ENCODE assay signal across 9 mouse cellular contexts in the genomic region with DNA sequence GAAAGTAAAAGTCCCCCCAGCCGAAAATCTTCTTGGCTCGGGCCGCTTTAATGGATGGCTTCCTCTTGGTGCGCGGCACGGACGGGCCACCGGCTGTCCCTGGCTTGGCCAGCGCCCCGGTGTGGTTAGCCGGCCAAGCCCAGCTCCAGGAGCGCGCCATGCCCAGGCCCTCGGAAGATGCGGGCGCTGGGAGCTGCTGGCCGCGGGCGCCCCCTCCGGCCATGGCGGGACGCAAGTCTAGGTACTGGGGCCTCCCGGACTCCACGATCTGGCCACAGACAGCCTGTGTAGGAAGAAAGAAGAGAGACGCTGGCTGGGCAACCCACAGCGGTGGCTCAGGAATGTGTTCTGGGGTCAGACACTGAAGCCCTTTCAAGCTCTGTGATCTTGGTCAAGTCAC. TPM values are rescaled to one million over a fixed set of nuclear protein-coding genes. Genes with fewer than 3 reads are reported as not detected.
DNase-seq lines count a peak whose midpoint lies in the region; ATAC-seq and TF ChIP-seq lines count a peak whose summit lies in the region.
"Had no signal": no experiment of that assay in that cellular context is flagged by ENCODE, and none has a peak within 500 bp of the region (broad histone marks: within the 10 kb centered on the region; RNA-seq: fewer than 3 reads in every experiment).

No protein-coding gene starts in this region.

- peaks cover 3% of the 10 kb centered on the region; the same call in 1 of the 2 replicates for H3K4me1 ChIP-seq in lung, adult 2 months (ENCODE audit: control insufficient read depth, insufficient read depth, low read length)
- H3K4me1 ChIP-seq in kidney, adult 2 months (ENCODE audit: control insufficient read depth, insufficient read depth, low read length), result peaks cover 3% of the 10 kb centered on the region; the same call in 1 of the 2 replicates
- H3K4me1 ChIP-seq in lung, embryonic 16.5 days (replicated peaks; ENCODE audit: control insufficient read depth, insufficient read depth, low read length), result peaks cover 12% of the 10 kb centered on the region
- peaks cover 6% of the 10 kb centered on the region; the same call in 1 of the 2 replicates for H3K4me1 ChIP-seq in small intestine, adult 2 months (ENCODE audit: control insufficient read depth, insufficient read depth, insufficient read length, low read length)

- no peaks in the 10 kb centered on the region for H3K36me3 ChIP-seq in kidney, adult 2 months (ENCODE audit: control insufficient read depth, insufficient read depth, low read length)
- no peaks in the 10 kb centered on the region for H3K36me3 ChIP-seq in lung, embryonic 16.5 days (ENCODE audit: control insufficient read depth, insufficient read depth, low read length)
- no peaks in the 10 kb centered on the region for H3K36me3 ChIP-seq in small intestine, adult 2 months (ENCODE audit: control insufficient read depth, insufficient read depth, low read length)

- DNase-seq in lung, adult 2 months, result peak; percentile 43
- no peak for DNase-seq in lung, postnatal 25 days (ENCODE audit: low spot score)
- DNase-seq in cerebellum, adult 8-10 months, result peak; percentile 70
- peak; percentile 81 for DNase-seq in gastrocnemius, postnatal 10 days
- DNase-seq in kidney, adult 2 months, result peak; percentile 76
- no peak for DNase-seq in spleen, adult 12 weeks (ENCODE audit: low spot score)

- no peaks in the 10 kb centered on the region for H3K9me3 ChIP-seq in lung, embryonic 16.5 days (ENCODE audit: control insufficient read depth, low read length)

- TF ChIP-seq POLR2A in lung, adult 2 months (IDR thresholded peaks at IDR 0.05; ENCODE audit: borderline replicate concordance, extremely low read depth, low read depth, low read length), result no peak
- no peak for TF ChIP-seq POLR2A in kidney, adult 2 months (IDR thresholded peaks at IDR 0.05; ENCODE audit: low read depth, low read length)
- no peak for TF ChIP-seq POLR2A in small intestine, adult 2 months (IDR thresholded peaks at IDR 0.05; ENCODE audit: low read depth, low read length)

- no peak for TF ChIP-seq CTCF in lung, adult 2 months (IDR thresholded peaks at IDR 0.05; ENCODE audit: insufficient read depth, low read length)
- peak; percentile 43 for TF ChIP-seq CTCF in kidney, adult 2 months (conservative IDR thresholded peaks at IDR 0.05; ENCODE audit: insufficient read depth, insufficient read length, low read depth, low read length)
- TF ChIP-seq CTCF in small intestine, adult 2 months (IDR thresholded peaks at IDR 0.05; ENCODE audit: extremely low read depth, insufficient read length, insufficient replicate concordance, low read depth, low read length), result no peak; the same call in 1 of the 2 replicates

- peak overlapping the region; percentile 53 for H3K4me2 ChIP-seq in lung, embryonic 16.5 days (ENCODE audit: low read depth, low read length)

- no peak overlapping the region for H3K27ac ChIP-seq in kidney, adult 2 months (ENCODE audit: insufficient read depth, low read depth, low read length)
- no peak overlapping the region for H3K27ac ChIP-seq in lung, embryonic 16.5 days (ENCODE audit: low read length)
- no peak overlapping the region for H3K27ac ChIP-seq in small intestine, adult 2 months (ENCODE audit: insufficient read depth, low read depth, low read length)

- 0 out of 2 replicates have a peak overlapping the region, but pooled peaks have one; percentile 16 for H3K9ac ChIP-seq in lung, embryonic 16.5 days (ENCODE audit: low read length)

- peaks cover 4% of the 10 kb centered on the region; the same call in 1 of the 2 replicates for H3K27me3 ChIP-seq in kidney, adult 2 months (replicated peaks; ENCODE audit: control insufficient read depth, insufficient read depth, low read length)
- H3K27me3 ChIP-seq in lung, embryonic 16.5 days (ENCODE audit: control insufficient read depth, insufficient read depth, low read depth, low read length), result peaks cover 82% of the 10 kb centered on the region
- H3K27me3 ChIP-seq in small intestine, adult 2 months (ENCODE audit: control insufficient read depth, insufficient read depth, low read length), result peaks cover 74% of the 10 kb centered on the region

- peak; percentile 65 for ATAC-seq in lung, embryonic 16.5 days (ENCODE audit: low read depth)
- ATAC-seq: Patski had no signal

- no peak overlapping the region for H3K4me3 ChIP-seq in lung, adult 2 months (replicated peaks; ENCODE audit: extremely low read depth, low read depth, low read length)
- peak overlapping the region; percentile 0; the same call in 1 of the 2 replicates for H3K4me3 ChIP-seq in kidney, adult 2 months (ENCODE audit: insufficient read depth, low read depth, low read length)
- peak overlapping the region; percentile 42 for H3K4me3 ChIP-seq in lung, embryonic 16.5 days (ENCODE audit: low read length)
- peak overlapping the region; percentile 38 for H3K4me3 ChIP-seq in small intestine, adult 2 months (ENCODE audit: low read depth, low read length)

- WGBS in lung, adult 2 months, result under 1% methylated on average over 26 of the region's 26 CpGs
- 1% methylated on average over 26 of the region's 26 CpGs for WGBS in kidney, adult 2 months
- 1% methylated on average over 26 of the region's 26 CpGs for WGBS in lung, embryonic 16.5 days
- under 1% methylated on average over 26 of the region's 26 CpGs for WGBS in small intestine, adult 2 months

RNA-seq across cellular contexts. Expression of gene Shmt2, which starts 4.4 kb away (rescaled TPM):
- 40.3 and 57.7 TPM in 2 replicates for polyA plus RNA-seq in lung, adult 2 months (2012; rRNA removed)
- total RNA-seq in gastrocnemius, postnatal 10 days (2021), result 10 to 100 TPM; 30.5 to 33.4 TPM
- polyA plus RNA-seq in kidney, adult 2 months (2012; rRNA removed), result 232 and 274 TPM in 2 replicates
- polyA plus RNA-seq in lung, embryonic 16.5 days (2015; fragmentation: Nextera tagmentation; extraction: Ambion mirVana), result 116 and 119 TPM in 2 replicates
- 36.6 and 49.6 TPM in 2 replicates for polyA plus RNA-seq in small intestine, adult 2 months (2012; rRNA removed)

RNA-seq across cellular contexts. Expression of gene Nxph4, which starts 7.7 kb away (rescaled TPM):
- polyA plus RNA-seq in lung, adult 2 months (2012; rRNA removed), result 0.23 and 0.24 TPM in 2 replicates
- total RNA-seq in gastrocnemius, postnatal 10 days (2021), result 1 to 10 TPM; 1.6 to 1.9 TPM
- polyA plus RNA-seq in kidney, adult 2 months (2012; rRNA removed), result 2.0 and 2.2 TPM in 2 replicates
- polyA plus RNA-seq in lung, embryonic 16.5 days (2015; fragmentation: Nextera tagmentation; extraction: Ambion mirVana), result 1.8 TPM in 2 replicates
- polyA plus RNA-seq in small intestine, adult 2 months (2012; rRNA removed), result 0.32 and 0.41 TPM in 2 replicates

RNA-seq across cellular contexts. Expression of gene Ndufa4l2, which starts 11.9 kb away (rescaled TPM):
- 107 and 124 TPM in 2 replicates for polyA plus RNA-seq in lung, adult 2 months (2012; rRNA removed)
- total RNA-seq in gastrocnemius, postnatal 10 days (2021), result 10 to 100 TPM; 20.5 to 24.2 TPM
- polyA plus RNA-seq in kidney, adult 2 months (2012; rRNA removed), result 24.4 and 27.4 TPM in 2 replicates
- polyA plus RNA-seq in lung, embryonic 16.5 days (2015; fragmentation: Nextera tagmentation; extraction: Ambion mirVana), result 155 and 169 TPM in 2 replicates
- polyA plus RNA-seq in small intestine, adult 2 months (2012; rRNA removed), result 3.8 and 5.6 TPM in 2 replicates

RNA-seq across cellular contexts. Expression of gene Stac3, which starts 25.2 kb away (rescaled TPM):
- 1.5 and 5.8 TPM in 2 replicates for polyA plus RNA-seq in lung, adult 2 months (2012; rRNA removed)
- total RNA-seq in gastrocnemius, postnatal 10 days (2021), result 100 to 1,000 TPM; 272 to 307 TPM
- polyA plus RNA-seq in kidney, adult 2 months (2012; rRNA removed), result 1.2 and 3.0 TPM in 2 replicates
- polyA plus RNA-seq in lung, embryonic 16.5 days (2015; fragmentation: Nextera tagmentation; extraction: Ambion mirVana), result 1.3 and 1.8 TPM in 2 replicates
- polyA plus RNA-seq in small intestine, adult 2 months (2012; rRNA removed), result 0.30 and 0.51 TPM in 2 replicates

Comparison
In these comparisons a context has a peak if more than half of its experiments do, and no peak if none do; other contexts are left out.
1. DNase-seq: peak in lung, adult 2 months (single experiment), cerebellum, adult 8-10 months (single experiment), gastrocnemius, postnatal 10 days (single experiment) and kidney, adult 2 months (single experiment); none in lung, postnatal 25 days (single experiment) and spleen, adult 12 weeks (single experiment).